Mouse (Mus musculus) G1E (cell line): ENCODE data around the gene Il17rc. TPM values are rescaled to one million over a fixed set of nuclear protein-coding genes. Genes with fewer than 3 reads are reported as not detected.

Source experiments
- ATAC-seq: 2 replicates; pipeline ENCODE4 v1.8.0; 2016; ENCODE audit warnings: mild to moderate bottlenecking; ENCODE audit not compliant: insufficient number of reproducible peaks, poor library complexity, low FRiP score, severe bottlenecking; ENCODE audit errors: extremely low read depth
- DNase-seq: peaks from one replicate; pipeline ENCODE4 v3.0.0; 2012; ENCODE audit warnings: low spot score
- H3K27me3 ChIP-seq: 2 replicates; pipeline ENCODE4 v1.6.1; 2012; ENCODE audit warnings: mild to moderate bottlenecking, low read length, inconsistent platforms; ENCODE audit not compliant: insufficient read depth
- H3K36me3 ChIP-seq: replicated peaks from 2 replicates; pipeline ENCODE3; 2012; ENCODE audit warnings: mild to moderate bottlenecking, inconsistent platforms
- H3K4me1 ChIP-seq: 2 replicates; pipeline ENCODE4 v1.6.1; 2012; ENCODE audit warnings: low read depth, low read length, inconsistent platforms, mixed read lengths; ENCODE audit not compliant: insufficient read depth
- H3K4me3 ChIP-seq: 2 replicates; pipeline ENCODE4 v1.5.1; 2012; ENCODE audit warnings: low read depth, mild to moderate bottlenecking, inconsistent platforms, low read length, moderate library complexity, mixed read lengths
- H3K9me3 ChIP-seq: replicated peaks from 2 replicates; pipeline ENCODE4 v1.6.1; 2012; ENCODE audit warnings: inconsistent platforms
- CTCF ChIP-seq: IDR thresholded peaks from 2 replicates; pipeline ENCODE4 v1.5.1; 2012; ENCODE audit warnings: low read depth, low read length, inconsistent platforms, mixed read lengths
- GATA1 ChIP-seq: IDR thresholded peaks from 2 replicates; pipeline ENCODE4 v1.6.1; 2012; ENCODE audit warnings: borderline replicate concordance, low read length, inconsistent platforms, mixed read lengths
- GATA2 ChIP-seq: IDR thresholded peaks from 2 replicates; pipeline ENCODE4 v1.6.1; 2012; ENCODE audit warnings: low read depth, low read length, inconsistent platforms, borderline replicate concordance
- POLR2AphosphoS5 ChIP-seq: IDR thresholded peaks from 2 replicates; pipeline ENCODE4 v1.6.1; 2012; ENCODE audit warnings: low read depth, low read length, inconsistent platforms; ENCODE audit not compliant: insufficient replicate concordance
- TAL1 ChIP-seq: conservative IDR thresholded peaks from 2 replicates; pipeline ENCODE4 v1.6.1; 2012; ENCODE audit warnings: low read depth, low read length, inconsistent platforms, mixed read lengths
- polyA plus RNA-seq: library from polyadenylated mRNA; stranded (reverse); fragments of >175 nt; gene quantifications from 2 replicates; pipeline ENCODE4 v1.2.3, GENCODE M21; 2012
- total RNA-seq, 2 experiments: library from RNA; stranded (forward) in 1 of 2; stranded (reverse) in 1 of 2; fragments of 200-1000 nt in 1 of 2; fragments of >200 nt in 1 of 2; fragmentation: Nextera tagmentation in 1 of 2; gene quantifications; 2 replicates each; pipeline ENCODE4 v1.2.3; 2014 to 2017

Il17rc gene
- total and polyA plus RNA-seq, 3 experiments, result 0.07 TPM; not detected in 2

GRCm38 (mm10) chr6:113478906-113479305 lies 7.7 kb downstream of the Il17rc start:
- TF ChIP-seq CTCF (no peak), GATA1 (no peak), TAL1 (no peak), GATA2 (no peak), POLR2AphosphoS5 (no peak)
- Histone ChIP-seq H3K9me3 (no peaks in the 10 kb centered on the region), H3K4me1 (peaks cover 34% of the 10 kb centered on the region), H3K27me3 (peaks cover 60% of the 10 kb centered on the region), H3K4me3 (no peak overlapping the region), H3K36me3 (no peaks in the 10 kb centered on the region)
- ATAC-seq (no peak), DNase-seq (no peak)

GRCm38 (mm10) chr6:113480555-113481373 lies 9.5 kb downstream of the Il17rc start:
- Histone ChIP-seq H3K36me3 (peaks cover 8% of the 10 kb centered on the region), H3K27me3 (peaks cover 49% of the 10 kb centered on the region), H3K4me3 (no peak overlapping the region), H3K4me1 (peaks cover 46% of the 10 kb centered on the region), H3K9me3 (no peaks in the 10 kb centered on the region)
- no peak for TF ChIP-seq GATA1
- no peak for TF ChIP-seq GATA2
- no peak for TF ChIP-seq CTCF
- no peak for TF ChIP-seq POLR2AphosphoS5
- TF ChIP-seq TAL1, result no peak
- DNase-seq, result no peak
- no peak for ATAC-seq

- Histone ChIP-seq H3K27me3 (peaks cover 32% of the 10 kb centered on the region), H3K4me3 (peak overlapping the region; percentile 82), H3K9me3 (no peaks in the 10 kb centered on the region), H3K36me3 (peaks cover 23% of the 10 kb centered on the region), H3K4me1 (peaks cover 49% of the 10 kb centered on the region)
- TF ChIP-seq GATA1, result no peak
- TF ChIP-seq CTCF, result no peak
- no peak for TF ChIP-seq GATA2
- no peak for TF ChIP-seq TAL1
- no peak for TF ChIP-seq POLR2AphosphoS5
- ATAC-seq (no peak; the same call in 1 of the 2 replicates), DNase-seq (peak; percentile 67)
These were observed 11.4 kb downstream of the Il17rc start for GRCm38 (mm10) chr6:113482477-113483099.

- H3K36me3 ChIP-seq, result peaks cover 29% of the 10 kb centered on the region
- ATAC-seq (peak; percentile 98), DNase-seq (peak; percentile 99)
- TF ChIP-seq POLR2AphosphoS5 (no peak), TAL1 (no peak), GATA1 (no peak), CTCF (no peak), GATA2 (no peak)
- H3K9me3 ChIP-seq, result no peaks in the 10 kb centered on the region
- H3K4me3 ChIP-seq, result peak within 1 kb of the TSS; percentile 82
- H3K27me3 ChIP-seq, result peaks cover 28% of the 10 kb centered on the region
- H3K4me1 ChIP-seq, result peaks cover 54% of the 10 kb centered on the region
These were observed 11.9 kb downstream of the Il17rc start, which contains the start of gene Creld1 for GRCm38 (mm10) chr6:113483100-113483615. TSS of gene Creld1 (plus strand) at chr6:113483297.

- DNase-seq (peak; percentile 68), ATAC-seq (no peak)
- no peaks in the 10 kb centered on the region for H3K9me3 ChIP-seq
- no peak for TF ChIP-seq POLR2AphosphoS5
- TF ChIP-seq TAL1, result no peak
- no peak for TF ChIP-seq GATA1
- no peak for TF ChIP-seq CTCF
- no peak for TF ChIP-seq GATA2
- H3K4me1 ChIP-seq, result peaks cover 54% of the 10 kb centered on the region
- H3K27me3 ChIP-seq, result peaks cover 27% of the 10 kb centered on the region
- peaks cover 34% of the 10 kb centered on the region for H3K36me3 ChIP-seq
- H3K4me3 ChIP-seq, result peak overlapping the region; percentile 82
These were observed 12.5 kb downstream of the Il17rc start for GRCm38 (mm10) chr6:113483729-113484128.

GRCm38 (mm10) chr6:113487125-113487576 lies 15.9 kb downstream of the Il17rc start:
- TF ChIP-seq TAL1, result no peak
- TF ChIP-seq GATA1, result no peak
- TF ChIP-seq GATA2, result no peak
- no peak for TF ChIP-seq POLR2AphosphoS5
- TF ChIP-seq CTCF, result no peak
- Histone ChIP-seq H3K4me1 (peaks cover 48% of the 10 kb centered on the region), H3K27me3 (peaks cover 3% of the 10 kb centered on the region; the same call in 1 of the 2 replicates), H3K9me3 (no peaks in the 10 kb centered on the region), H3K4me3 (no peak overlapping the region), H3K36me3 (peaks cover 63% of the 10 kb centered on the region)
- ATAC-seq, result no peak
- DNase-seq, result no peak
